Mouse (Mus musculus) kidney, postnatal 0 days (tissue): ENCODE results near the gene Arhgap8. TPM values are rescaled to one million over a fixed set of nuclear protein-coding genes. Genes with fewer than 3 reads are reported as not detected.
A peak's percentile ranks its signal among the peaks of the same experiment; 100 is the strongest.

Experiments used
- ATAC-seq: fragments of 200-750 bp; cut with Nextera tagmentation; replicated peaks from 2 replicates; pipeline ENCODE4 v1.8.0; 2017; ENCODE audit warnings: low read depth, moderate number of reproducible peaks, moderate TSS enrichment, moderate library complexity; ENCODE audit not compliant: low FRiP score
- DNase-seq: peaks from one replicate; pipeline ENCODE4 v3.0.0-alpha.2; 2016; ENCODE audit warnings: low spot score
- H3K27ac ChIP-seq: fragments of 300-500 bp; sonication (generic); 2 replicates; pipeline ENCODE4 v1.5.1; 2014; ENCODE audit warnings: mild to moderate bottlenecking
- H3K27me3 ChIP-seq: fragments of 300-500 bp; sonication (generic); 2 replicates; pipeline ENCODE4 v1.6.1; 2014; ENCODE audit warnings: low read length, mixed read lengths; ENCODE audit not compliant: insufficient read depth
- H3K36me3 ChIP-seq: fragments of 300-500 bp; sonication (generic); 2 replicates; pipeline ENCODE4 v1.6.1; 2014; ENCODE audit warnings: low read length, mixed read lengths; ENCODE audit not compliant: insufficient read depth
- H3K4me1 ChIP-seq: fragments of 300-500 bp; sonication (generic); replicated peaks from 2 replicates; pipeline ENCODE4 v1.6.1; 2014; ENCODE audit warnings: antibody characterized with exemption, low read length, mixed read lengths; ENCODE audit not compliant: insufficient read depth
- H3K4me2 ChIP-seq: fragments of 300-500 bp; sonication (generic); 2 replicates; pipeline ENCODE4 v1.6.1; 2014; ENCODE audit warnings: mild to moderate bottlenecking, low read length, moderate library complexity, mixed read lengths
- H3K4me3 ChIP-seq: fragments of 300-500 bp; sonication (generic); replicated peaks from 2 replicates; pipeline ENCODE4 v1.5.1; 2014; ENCODE audit warnings: low read depth, low read length
- H3K9ac ChIP-seq: fragments of 300-500 bp; sonication (generic); 2 replicates; pipeline ENCODE4 v1.6.1; 2014; ENCODE audit warnings: low read depth, low read length
- H3K9me3 ChIP-seq: fragments of 300-500 bp; sonication (generic); replicated peaks from 2 replicates; pipeline ENCODE4 v1.6.1; 2016; ENCODE audit warnings: low read length, inconsistent platforms, mixed read lengths
- CTCF ChIP-seq: IDR thresholded peaks from 2 replicates; pipeline ENCODE4 v1.5.1; 2016; ENCODE audit warnings: antibody characterized with exemption, low read depth, mild to moderate bottlenecking, moderate library complexity
- WGBS: fragments of 180-500 bp; shearing (Covaris S2); extraction: QIAGEN DNeasy Blood & Tissue Kit; methylation state at CpG from one replicate; pipeline ENCODE4 v1.1.7; 2014; 5-methylcytosine and 5-hydroxymethylcytosine counted together
- polyA plus RNA-seq: library from polyadenylated mRNA; unstranded; fragments of >200 nt; fragmentation: Nextera tagmentation; extraction: Ambion mirVana; gene quantifications from 2 replicates; pipeline ENCODE4 v1.2.1, GENCODE M21; 2015

Arhgap8 gene
- polyA plus RNA-seq, 1 experiment from 2014 or later, result 13.9 TPM

- no peak overlapping the region for H3K9ac ChIP-seq
- 59% methylated on average over 8 of the region's 8 CpGs for WGBS
- no peaks in the 10 kb centered on the region for H3K9me3 ChIP-seq
- H3K36me3 ChIP-seq, result no peaks in the 10 kb centered on the region
- H3K27ac ChIP-seq, result peak overlapping the region; percentile 50
- no peak for TF ChIP-seq CTCF
- H3K27me3 ChIP-seq, result no peaks in the 10 kb centered on the region
- H3K4me1 ChIP-seq, result peaks cover 8% of the 10 kb centered on the region
- H3K4me2 ChIP-seq, result no peak overlapping the region
- ATAC-seq (no peak), DNase-seq (no peak)
- H3K4me3 ChIP-seq, result no peak overlapping the region
Measured at GRCm38 (mm10) chr15:84675317-84675716, 44.5 kb upstream of the Arhgap8 start.

- DNase-seq (no peak), ATAC-seq (no peak)
- H3K4me2 ChIP-seq, result no peak overlapping the region
- H3K4me3 ChIP-seq, result no peak overlapping the region
- H3K27me3 ChIP-seq, result no peaks in the 10 kb centered on the region
- H3K9me3 ChIP-seq, result no peaks in the 10 kb centered on the region
- H3K36me3 ChIP-seq, result no peaks in the 10 kb centered on the region
- H3K4me1 ChIP-seq, result peaks cover 16% of the 10 kb centered on the region
- 65% methylated on average over 11 of the region's 11 CpGs for whole genome bisulfite sequencing
- H3K9ac ChIP-seq, result no peak overlapping the region
- TF ChIP-seq CTCF, result no peak
- H3K27ac ChIP-seq, result no peak overlapping the region
Measured at GRCm38 (mm10) chr15:84677943-84678342, 41.9 kb upstream of the Arhgap8 start.

- TF ChIP-seq CTCF, result peak; percentile 69
- Histone ChIP-seq H3K9ac (no peak overlapping the region), H3K4me3 (no peak overlapping the region), H3K27ac (no peak overlapping the region), H3K4me2 (no peak overlapping the region), H3K9me3 (no peaks in the 10 kb centered on the region), H3K36me3 (no peaks in the 10 kb centered on the region), H3K4me1 (peaks cover 16% of the 10 kb centered on the region), H3K27me3 (no peaks in the 10 kb centered on the region)
- WGBS, result 98% methylated on average over 4 of the region's 4 CpGs
- ATAC-seq, result no peak
- no peak for DNase-seq
Measured at GRCm38 (mm10) chr15:84679090-84679489, 40.8 kb upstream of the Arhgap8 start.

GRCm38 (mm10) chr15:84679794-84680193 is 40.1 kb upstream of the Arhgap8 start:
- H3K9ac ChIP-seq, result no peak overlapping the region
- H3K36me3 ChIP-seq, result no peaks in the 10 kb centered on the region
- WGBS, result 62% methylated on average over 3 of the region's 3 CpGs
- TF ChIP-seq CTCF, result no peak
- no peak overlapping the region for H3K4me2 ChIP-seq
- H3K27ac ChIP-seq, result no peak overlapping the region
- no peak for DNase-seq
- no peaks in the 10 kb centered on the region for H3K27me3 ChIP-seq
- peaks cover 16% of the 10 kb centered on the region for H3K4me1 ChIP-seq
- ATAC-seq, result no peak
- no peak overlapping the region for H3K4me3 ChIP-seq
- no peaks in the 10 kb centered on the region for H3K9me3 ChIP-seq

GRCm38 (mm10) chr15:84680545-84681454 is 39.1 kb upstream of the Arhgap8 start:
- Histone ChIP-seq H3K4me3 (peak overlapping the region; percentile 73), H3K9me3 (no peaks in the 10 kb centered on the region), H3K27ac (peak overlapping the region; percentile 87), H3K36me3 (no peaks in the 10 kb centered on the region), H3K4me1 (peaks cover 21% of the 10 kb centered on the region), H3K4me2 (peak overlapping the region; percentile 92), H3K9ac (peak overlapping the region; percentile 79), H3K27me3 (no peaks in the 10 kb centered on the region)
- under 1% methylated on average over 59 of the region's 77 CpGs for WGBS
- DNase-seq, result peak; percentile 90
- ATAC-seq, result peak; percentile 77
- no peak for TF ChIP-seq CTCF

- TF ChIP-seq CTCF, result peak; percentile 40; the same call in 1 of the 2 replicates
- peak overlapping the region; percentile 92 for H3K4me2 ChIP-seq
- 5% methylated on average over 31 of the region's 31 CpGs for WGBS
- H3K4me1 ChIP-seq, result peaks cover 21% of the 10 kb centered on the region
- no peaks in the 10 kb centered on the region for H3K27me3 ChIP-seq
- DNase-seq, result peak; percentile 91
- no peaks in the 10 kb centered on the region for H3K36me3 ChIP-seq
- H3K27ac ChIP-seq, result peak overlapping the region; percentile 87
- no peaks in the 10 kb centered on the region for H3K9me3 ChIP-seq
- ATAC-seq, result peak; percentile 63
- peak overlapping the region; percentile 73 for H3K4me3 ChIP-seq
- H3K9ac ChIP-seq, result peak overlapping the region; percentile 79
Measured at GRCm38 (mm10) chr15:84681455-84682193, 38.2 kb upstream of the Arhgap8 start.
